Mouse (Mus musculus): ENCODE data around the gene Pak2. TPM values are rescaled to one million over a fixed set of nuclear protein-coding genes. Genes with fewer than 3 reads are reported as not detected.

Gene Pak2
- polyA plus RNA-seq, 1 experiment from 2014 or later: 42.6 TPM

DNA sequence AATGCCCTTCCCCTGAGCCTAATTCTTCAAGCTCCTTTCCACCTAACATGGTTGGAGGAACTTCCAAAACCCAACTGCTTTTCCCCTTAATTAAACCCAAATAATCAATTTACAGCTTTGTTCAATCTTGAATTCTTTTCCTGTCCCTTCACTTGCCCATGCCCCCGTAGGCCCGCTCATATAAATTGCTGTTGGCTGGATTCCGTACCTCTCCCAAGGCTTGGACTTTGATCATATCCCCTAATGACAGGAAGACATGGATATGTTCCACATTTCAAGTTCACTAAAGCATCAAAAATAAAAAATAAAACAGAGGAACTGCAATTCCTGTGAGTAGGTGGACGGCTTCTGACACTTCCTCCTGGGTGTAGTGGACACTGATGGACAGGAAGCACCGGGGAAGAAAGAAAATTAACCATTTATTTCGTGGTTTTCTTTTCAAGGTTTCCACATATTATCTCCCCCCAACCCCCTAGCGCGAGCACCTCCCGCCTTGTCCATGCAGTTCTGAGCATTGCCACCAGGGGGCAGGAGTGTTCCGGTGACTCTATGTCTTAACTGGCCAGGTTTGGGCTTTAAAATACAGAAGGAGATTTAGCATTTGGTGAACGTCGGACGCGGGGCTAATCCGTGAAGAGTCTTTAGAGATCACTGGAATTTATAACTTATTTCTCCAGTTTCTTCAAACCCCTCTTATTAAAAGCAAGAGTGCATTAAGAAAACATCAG, 36.0 kb upstream of the Pak2 start:
- H3K4me2 ChIP-seq (ENCODE audit: low read depth, low read length): no peak overlapping the region
- H3K27ac ChIP-seq (replicated peaks; ENCODE audit: low read depth, low read length): no peak overlapping the region
- no peaks in the 10 kb centered on the region for H3K27me3 ChIP-seq (ENCODE audit: control insufficient read depth, insufficient read depth, low read length)
- WGBS: 14% methylated on average over 15 of the region's 15 CpGs
- H3K9ac ChIP-seq (replicated peaks; ENCODE audit: low read length): no peak overlapping the region
- DNase-seq (ENCODE audit: low spot score) (peak; percentile 86), ATAC-seq (replicated peaks; ENCODE audit: insufficient number of reproducible peaks, low FRiP score, low TSS enrichment, low read depth) (no peak)
- no peaks in the 10 kb centered on the region for H3K4me1 ChIP-seq (ENCODE audit: control insufficient read depth, insufficient read depth, low read length)
- H3K4me3 ChIP-seq (ENCODE audit: low read depth, low read length): no peak overlapping the region
- no peaks in the 10 kb centered on the region for H3K9me3 ChIP-seq (replicated peaks; ENCODE audit: control insufficient read depth, low read length)
- no peaks in the 10 kb centered on the region for H3K36me3 ChIP-seq (replicated peaks; ENCODE audit: control insufficient read depth, insufficient read depth, low read depth, low read length)

DNA sequence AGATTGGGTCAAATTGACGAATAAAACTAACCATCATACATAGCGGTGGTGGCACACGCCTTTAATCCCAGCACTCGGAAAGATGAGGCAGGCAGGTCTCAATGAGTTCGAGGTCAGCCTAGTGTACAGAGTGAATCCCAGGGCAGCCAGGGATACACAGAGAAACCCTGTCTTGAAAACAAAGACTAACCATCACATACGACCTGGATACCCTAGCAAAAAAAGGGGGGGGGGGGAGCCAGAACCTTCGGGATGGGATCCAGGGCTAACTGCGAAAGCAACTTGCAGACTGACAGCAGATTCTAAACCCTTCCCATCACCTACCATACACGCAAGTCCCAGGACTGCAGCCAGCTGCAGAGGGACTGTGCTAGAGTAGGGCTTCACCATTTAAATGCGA, 35.3 kb upstream of the Pak2 start:
- Histone ChIP-seq H3K27ac (replicated peaks; ENCODE audit: low read depth, low read length) (no peak overlapping the region), H3K9ac (replicated peaks; ENCODE audit: low read length) (no peak overlapping the region)
- 85% methylated on average over 10 of the region's 10 CpGs for WGBS

DNA sequence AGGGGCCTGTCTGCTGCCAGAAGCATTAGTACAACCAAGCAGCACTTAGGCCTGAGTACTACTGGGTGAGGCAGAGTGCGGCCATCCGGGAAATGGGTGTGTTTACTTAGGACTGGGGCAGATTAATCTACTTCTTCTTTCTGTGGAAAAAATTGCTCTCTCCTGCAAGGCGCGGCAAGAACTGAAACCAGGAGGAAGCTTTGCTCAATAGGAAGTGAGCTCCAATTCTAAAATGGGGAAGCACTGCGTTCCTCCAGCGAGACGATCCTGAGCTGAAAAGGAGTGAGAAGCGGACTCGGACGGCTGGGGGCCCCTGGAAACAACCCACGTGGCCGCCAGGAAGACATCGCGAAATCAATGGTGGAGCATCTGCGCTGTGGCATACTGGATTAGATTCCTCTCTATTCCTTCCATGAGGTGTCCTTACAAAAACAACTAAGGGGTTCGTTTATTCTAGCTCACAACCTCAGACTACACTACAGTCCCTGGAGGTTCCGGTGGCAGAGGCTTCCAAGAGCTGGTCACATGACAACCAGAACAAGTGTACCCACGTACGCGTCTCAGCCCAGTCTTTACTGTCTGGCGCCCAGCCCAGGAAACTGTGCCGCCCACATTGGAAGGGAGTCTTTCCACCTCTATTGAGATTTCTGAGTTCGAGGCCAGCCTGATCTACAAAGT, 34.5 kb upstream of the Pak2 start:
- ATAC-seq (replicated peaks; ENCODE audit: insufficient number of reproducible peaks, low FRiP score, low TSS enrichment, low read depth): no peak
- 70% methylated on average over 23 of the region's 23 CpGs for WGBS

More for the DNA sequence above, 35.3 kb upstream of the Pak2 start:
- ATAC-seq (replicated peaks; ENCODE audit: insufficient number of reproducible peaks, low FRiP score, low TSS enrichment, low read depth): no peak
- Histone ChIP-seq H3K4me1 (ENCODE audit: control insufficient read depth, insufficient read depth, low read length) (no peaks in the 10 kb centered on the region), H3K9me3 (replicated peaks; ENCODE audit: control insufficient read depth, low read length) (no peaks in the 10 kb centered on the region), H3K4me2 (ENCODE audit: low read depth, low read length) (no peak overlapping the region), H3K36me3 (replicated peaks; ENCODE audit: control insufficient read depth, insufficient read depth, low read depth, low read length) (no peaks in the 10 kb centered on the region), H3K4me3 (ENCODE audit: low read depth, low read length) (no peak overlapping the region), H3K27me3 (ENCODE audit: control insufficient read depth, insufficient read depth, low read length) (no peaks in the 10 kb centered on the region)
- DNase-seq (ENCODE audit: low spot score): no peak

DNA sequence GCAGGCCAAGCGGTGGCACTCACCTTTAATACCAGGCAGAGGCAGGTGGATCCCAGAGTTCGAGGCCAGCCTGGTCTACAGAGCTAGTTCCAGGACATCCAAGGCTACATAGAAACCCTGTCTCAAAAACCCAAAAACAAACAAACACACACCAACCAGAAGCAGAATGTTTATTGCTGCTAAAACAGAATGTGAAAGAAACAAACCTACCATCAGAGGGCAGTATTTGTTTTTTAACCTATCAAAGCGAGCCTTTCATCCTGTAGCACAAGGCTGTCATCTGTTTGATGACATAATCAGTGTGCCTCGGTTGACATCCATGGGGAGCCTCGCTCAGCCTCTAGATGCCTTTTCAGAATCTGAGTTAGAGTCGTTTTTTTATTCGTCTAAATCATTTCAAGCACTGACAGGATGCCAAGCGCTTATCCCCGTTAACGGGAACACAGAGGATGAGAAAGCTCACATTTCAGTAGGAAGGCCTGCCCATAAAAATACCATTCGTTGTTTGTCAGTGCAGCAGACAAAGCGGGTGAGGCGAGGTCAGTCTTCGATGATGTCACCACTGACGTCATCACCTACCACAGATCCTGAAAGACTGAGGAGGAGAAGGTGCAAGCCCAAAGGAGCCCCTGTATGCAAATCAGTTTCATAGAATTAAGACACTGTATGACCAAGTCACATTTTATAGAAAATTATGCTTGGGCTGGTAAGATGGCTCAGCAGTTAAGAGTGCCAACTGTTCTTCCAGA, 32.0 kb upstream of the Pak2 start:
- Histone ChIP-seq H3K9me3 (replicated peaks; ENCODE audit: control insufficient read depth, low read length) (no peaks in the 10 kb centered on the region), H3K4me2 (ENCODE audit: low read depth, low read length) (no peak overlapping the region), H3K27ac (replicated peaks; ENCODE audit: low read depth, low read length) (no peak overlapping the region), H3K27me3 (ENCODE audit: control insufficient read depth, insufficient read depth, low read length) (no peaks in the 10 kb centered on the region), H3K9ac (replicated peaks; ENCODE audit: low read length) (no peak overlapping the region), H3K4me3 (ENCODE audit: low read depth, low read length) (no peak overlapping the region), H3K4me1 (ENCODE audit: control insufficient read depth, insufficient read depth, low read length) (no peaks in the 10 kb centered on the region), H3K36me3 (replicated peaks; ENCODE audit: control insufficient read depth, insufficient read depth, low read depth, low read length) (no peaks in the 10 kb centered on the region; the same call in none of the 2 replicates)
- WGBS: 81% methylated on average over 15 of the region's 15 CpGs
- DNase-seq (ENCODE audit: low spot score) (no peak), ATAC-seq (replicated peaks; ENCODE audit: insufficient number of reproducible peaks, low FRiP score, low TSS enrichment, low read depth) (no peak)

More for the DNA sequence above, 34.5 kb upstream of the Pak2 start:
- Histone ChIP-seq H3K36me3 (replicated peaks; ENCODE audit: control insufficient read depth, insufficient read depth, low read depth, low read length) (no peaks in the 10 kb centered on the region), H3K27me3 (ENCODE audit: control insufficient read depth, insufficient read depth, low read length) (no peaks in the 10 kb centered on the region), H3K27ac (replicated peaks; ENCODE audit: low read depth, low read length) (no peak overlapping the region), H3K4me1 (ENCODE audit: control insufficient read depth, insufficient read depth, low read length) (no peaks in the 10 kb centered on the region), H3K4me3 (ENCODE audit: low read depth, low read length) (no peak overlapping the region), H3K9ac (replicated peaks; ENCODE audit: low read length) (no peak overlapping the region), H3K4me2 (ENCODE audit: low read depth, low read length) (no peak overlapping the region), H3K9me3 (replicated peaks; ENCODE audit: control insufficient read depth, low read length) (no peaks in the 10 kb centered on the region)
- DNase-seq (ENCODE audit: low spot score): no peak

DNA sequence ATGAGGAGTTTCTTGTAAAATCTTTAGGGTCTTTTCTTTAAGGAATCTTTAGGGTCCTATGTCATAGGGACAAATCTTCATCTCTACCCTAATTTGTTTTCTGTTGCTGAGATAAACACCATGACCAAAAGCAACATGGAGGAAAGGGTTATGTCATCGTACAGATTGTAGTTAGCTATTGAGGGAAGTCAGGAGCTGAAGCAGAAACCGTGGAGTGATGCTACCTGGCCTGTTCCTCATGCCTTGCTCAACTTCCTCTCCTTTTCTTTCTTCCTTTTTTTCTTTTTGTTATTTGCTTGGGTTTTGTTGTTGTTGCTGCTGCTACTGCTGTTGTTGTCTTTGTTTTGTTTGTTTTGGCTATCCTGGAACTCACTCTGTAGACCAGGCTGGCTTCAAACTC, 29.4 kb upstream of the Pak2 start:
- WGBS: 95% methylated on average over 2 of the region's 2 CpGs
- DNase-seq (ENCODE audit: low spot score): no peak
- no peaks in the 10 kb centered on the region for H3K27me3 ChIP-seq (ENCODE audit: control insufficient read depth, insufficient read depth, low read length)
- no peak overlapping the region for H3K27ac ChIP-seq (replicated peaks; ENCODE audit: low read depth, low read length)
- no peak overlapping the region for H3K9ac ChIP-seq (replicated peaks; ENCODE audit: low read length)
- no peak for ATAC-seq (replicated peaks; ENCODE audit: insufficient number of reproducible peaks, low FRiP score, low TSS enrichment, low read depth)
- no peaks in the 10 kb centered on the region; the same call in none of the 2 replicates for H3K36me3 ChIP-seq (replicated peaks; ENCODE audit: control insufficient read depth, insufficient read depth, low read depth, low read length)
- H3K4me1 ChIP-seq (ENCODE audit: control insufficient read depth, insufficient read depth, low read length): no peaks in the 10 kb centered on the region
- H3K9me3 ChIP-seq (replicated peaks; ENCODE audit: control insufficient read depth, low read length): no peaks in the 10 kb centered on the region
- no peak overlapping the region for H3K4me3 ChIP-seq (ENCODE audit: low read depth, low read length)
- H3K4me2 ChIP-seq (ENCODE audit: low read depth, low read length): no peak overlapping the region

DNA sequence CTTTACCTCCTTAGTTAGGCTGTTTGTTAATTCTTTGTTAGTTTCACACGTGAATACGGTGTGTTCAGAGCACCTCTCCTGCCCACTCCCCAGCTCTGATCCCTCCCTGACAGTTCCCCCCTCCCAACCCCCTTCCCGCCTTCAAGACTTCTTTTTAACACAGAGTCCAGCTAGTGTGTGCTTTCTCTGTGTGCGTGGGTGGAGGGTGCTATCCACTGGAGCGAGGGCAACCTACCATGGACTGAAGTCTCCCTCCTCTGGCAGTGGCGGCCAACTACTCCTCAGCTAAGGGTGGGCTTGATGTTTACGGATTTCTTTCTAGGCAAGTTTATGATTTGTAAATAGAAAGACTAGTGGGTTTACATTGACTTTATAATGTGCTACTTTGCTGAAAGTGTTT, 29.0 kb upstream of the Pak2 start:
- Histone ChIP-seq H3K27me3 (ENCODE audit: control insufficient read depth, insufficient read depth, low read length) (no peaks in the 10 kb centered on the region), H3K4me3 (ENCODE audit: low read depth, low read length) (no peak overlapping the region), H3K9me3 (replicated peaks; ENCODE audit: control insufficient read depth, low read length) (no peaks in the 10 kb centered on the region), H3K4me1 (ENCODE audit: control insufficient read depth, insufficient read depth, low read length) (no peaks in the 10 kb centered on the region), H3K36me3 (replicated peaks; ENCODE audit: control insufficient read depth, insufficient read depth, low read depth, low read length) (no peaks in the 10 kb centered on the region; the same call in none of the 2 replicates), H3K27ac (replicated peaks; ENCODE audit: low read depth, low read length) (no peak overlapping the region), H3K9ac (replicated peaks; ENCODE audit: low read length) (no peak overlapping the region), H3K4me2 (ENCODE audit: low read depth, low read length) (no peak overlapping the region)
- 82% methylated on average over 7 of the region's 7 CpGs for WGBS
- no peak for DNase-seq (ENCODE audit: low spot score)
- ATAC-seq (replicated peaks; ENCODE audit: insufficient number of reproducible peaks, low FRiP score, low TSS enrichment, low read depth): no peak

DNA sequence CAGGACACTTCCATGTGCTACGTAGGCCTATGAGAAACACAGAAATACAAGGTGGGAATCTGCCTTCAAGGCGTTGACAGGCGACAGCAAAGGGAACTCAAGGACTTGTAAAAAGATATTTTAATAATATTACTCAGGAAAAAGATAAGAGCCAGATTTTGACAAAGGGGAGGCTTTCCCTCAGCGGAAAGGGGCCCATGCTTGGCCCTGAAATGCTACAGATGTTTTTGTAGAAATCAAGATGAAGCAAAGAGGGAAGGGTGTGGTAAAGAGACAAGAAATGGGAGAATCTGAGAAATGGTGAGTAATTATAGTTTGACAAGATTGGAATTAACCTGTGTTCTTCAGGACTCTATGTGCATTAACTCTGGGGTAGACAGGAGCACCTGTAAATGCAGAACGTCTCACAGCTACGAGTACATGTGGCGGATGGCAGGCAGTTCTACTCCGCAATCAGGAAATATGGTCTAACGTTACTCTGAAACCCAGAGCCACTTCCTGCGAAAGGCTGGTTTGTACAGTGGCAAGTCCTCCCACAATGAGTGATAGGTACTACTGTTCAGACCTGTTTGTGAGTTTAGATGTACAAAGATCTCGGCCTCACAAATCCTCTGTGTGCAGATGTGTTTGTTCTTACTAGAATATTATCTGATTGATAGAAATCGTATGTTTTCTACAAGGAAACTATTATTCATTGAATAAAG, 28.4 kb upstream of the Pak2 start:
- H3K27ac ChIP-seq (replicated peaks; ENCODE audit: low read depth, low read length): no peak overlapping the region
- DNase-seq (ENCODE audit: low spot score) (no peak), ATAC-seq (replicated peaks; ENCODE audit: insufficient number of reproducible peaks, low FRiP score, low TSS enrichment, low read depth) (no peak)
- no peaks in the 10 kb centered on the region; the same call in none of the 2 replicates for H3K36me3 ChIP-seq (replicated peaks; ENCODE audit: control insufficient read depth, insufficient read depth, low read depth, low read length)
- H3K4me2 ChIP-seq (ENCODE audit: low read depth, low read length): no peak overlapping the region
- WGBS: 88% methylated on average over 12 of the region's 12 CpGs
- H3K4me3 ChIP-seq (ENCODE audit: low read depth, low read length): no peak overlapping the region
- no peaks in the 10 kb centered on the region for H3K4me1 ChIP-seq (ENCODE audit: control insufficient read depth, insufficient read depth, low read length)
- no peak overlapping the region for H3K9ac ChIP-seq (replicated peaks; ENCODE audit: low read length)
- H3K9me3 ChIP-seq (replicated peaks; ENCODE audit: control insufficient read depth, low read length): no peaks in the 10 kb centered on the region
- no peaks in the 10 kb centered on the region for H3K27me3 ChIP-seq (ENCODE audit: control insufficient read depth, insufficient read depth, low read length)
